Mouse (Mus musculus): ENCODE measurements at regions not wholly inside any gene's neighbourhood (a gene's known extent, or its start where the extent isn't known, plus 50 kb on each side); places are given as distances from the start of the nearest gene placed in this dataset.

DNA sequence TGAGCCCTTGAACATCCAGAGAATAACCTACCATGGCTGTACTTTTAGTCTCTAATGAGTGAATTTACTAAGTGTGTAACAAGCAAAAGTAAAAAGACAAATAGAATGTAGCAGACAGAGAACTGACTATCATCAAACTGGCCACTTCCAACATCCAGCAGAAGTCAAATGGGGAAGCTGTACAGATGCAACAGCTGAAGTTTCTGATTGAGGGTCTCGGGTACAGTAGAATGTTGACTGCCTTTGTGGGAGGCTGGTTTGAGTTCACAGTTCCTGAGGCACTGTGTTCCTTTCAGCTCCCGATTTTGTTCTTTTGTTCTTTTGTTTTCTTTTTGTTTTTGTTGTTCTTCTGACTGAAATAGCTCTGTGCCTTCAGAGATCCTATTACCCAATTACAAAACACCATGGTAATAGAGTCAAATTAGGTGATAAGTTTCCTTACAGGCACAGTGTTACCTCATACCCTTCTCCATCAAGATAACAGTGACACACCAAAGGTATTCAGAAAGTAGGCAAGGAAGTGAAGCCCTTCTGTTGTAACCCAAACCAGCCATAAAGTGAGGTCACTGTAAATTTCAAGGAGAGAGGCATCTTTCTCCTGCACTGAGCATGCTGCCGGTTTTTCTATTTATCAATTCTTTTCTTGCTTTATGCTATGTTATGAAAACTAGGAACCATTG is 82.5 kb downstream of the B3gnt5 start:
- TF ChIP-seq CTCF (IDR thresholded peaks at IDR 0.05; ENCODE audit: low read depth, low read length): no peak
- no peak for TF ChIP-seq POLR2A (IDR thresholded peaks at IDR 0.05; ENCODE audit: insufficient read depth, low read length)
- no peak for TF ChIP-seq EP300 (IDR thresholded peaks at IDR 0.05; ENCODE audit: insufficient read depth, low read depth, low read length)
